Mouse (Mus musculus): ENCODE measurements around the gene Mall. TPM values are rescaled to one million over a fixed set of nuclear protein-coding genes. Genes with fewer than 3 reads are reported as not detected.
A peak's percentile ranks its signal among the peaks of the same experiment; 100 is the strongest.

Mall gene
- total and polyA plus RNA-seq, 2 experiments from 2014 or later, result 0.39 to 0.93 TPM

GRCm38 (mm10) chr2:127760429-127761000 is 30.8 kb upstream of the Mall start:
- Histone ChIP-seq H3K4me1 (ENCODE audit: insufficient read depth, low read length) (no peaks in the 10 kb centered on the region), H3K4me3 (ENCODE audit: low read depth, low read length) (no peak overlapping the region), H3K36me3 (ENCODE audit: insufficient read depth, low read length) (0 out of 2 replicates have a peak, but pooled peaks cover 8% of the 10 kb centered on the region), H3K27ac (ENCODE audit: low read depth, low read length) (no peak overlapping the region), H3K9me3 (ENCODE audit: low read length) (no peaks in the 10 kb centered on the region), H3K9ac (replicated peaks; ENCODE audit: low read length, poor library complexity, severe bottlenecking) (no peak overlapping the region), H3K4me2 (ENCODE audit: low read depth, low read length, poor library complexity, severe bottlenecking) (no peak overlapping the region), H3K27me3 (ENCODE audit: insufficient read depth, low read length) (no peaks in the 10 kb centered on the region)
- no peak for TF ChIP-seq CTCF (IDR thresholded peaks at IDR 0.05)
- DNase-seq (ENCODE audit: low spot score) (no peak), ATAC-seq (ENCODE audit: low FRiP score) (no peak)
- 79% methylated on average over 10 of the region's 10 CpGs for WGBS

- H3K36me3 ChIP-seq (ENCODE audit: insufficient read depth, low read length), result 0 out of 2 replicates have a peak, but pooled peaks cover 8% of the 10 kb centered on the region
- TF ChIP-seq CTCF (IDR thresholded peaks at IDR 0.05), result no peak
- H3K4me3 ChIP-seq (ENCODE audit: low read depth, low read length), result no peak overlapping the region
- no peaks in the 10 kb centered on the region for H3K4me1 ChIP-seq (ENCODE audit: insufficient read depth, low read length)
- H3K9ac ChIP-seq (replicated peaks; ENCODE audit: low read length, poor library complexity, severe bottlenecking), result no peak overlapping the region
- DNase-seq (ENCODE audit: low spot score) (no peak), ATAC-seq (ENCODE audit: low FRiP score) (no peak)
- H3K27ac ChIP-seq (ENCODE audit: low read depth, low read length), result no peak overlapping the region
- no peaks in the 10 kb centered on the region for H3K9me3 ChIP-seq (ENCODE audit: low read length)
- WGBS, result 91% methylated on average over 6 of the region's 6 CpGs
- H3K4me2 ChIP-seq (ENCODE audit: low read depth, low read length, poor library complexity, severe bottlenecking), result no peak overlapping the region
- no peaks in the 10 kb centered on the region for H3K27me3 ChIP-seq (ENCODE audit: insufficient read depth, low read length)
Measured at GRCm38 (mm10) chr2:127760014-127760413, 30.3 kb upstream of the Mall start.

GRCm38 (mm10) chr2:127759157-127759880 is 29.6 kb upstream of the Mall start:
- no peak overlapping the region for H3K4me2 ChIP-seq (ENCODE audit: low read depth, low read length, poor library complexity, severe bottlenecking)
- no peak overlapping the region for H3K27ac ChIP-seq (ENCODE audit: low read depth, low read length)
- H3K4me1 ChIP-seq (ENCODE audit: insufficient read depth, low read length), result no peaks in the 10 kb centered on the region
- DNase-seq (ENCODE audit: low spot score), result no peak
- WGBS, result 89% methylated on average over 5 of the region's 5 CpGs
- 0 out of 2 replicates have a peak, but pooled peaks cover 8% of the 10 kb centered on the region for H3K36me3 ChIP-seq (ENCODE audit: insufficient read depth, low read length)
- no peaks in the 10 kb centered on the region for H3K27me3 ChIP-seq (ENCODE audit: insufficient read depth, low read length)
- H3K4me3 ChIP-seq (ENCODE audit: low read depth, low read length), result no peak overlapping the region
- ATAC-seq (ENCODE audit: low FRiP score), result no peak
- no peaks in the 10 kb centered on the region for H3K9me3 ChIP-seq (ENCODE audit: low read length)
- H3K9ac ChIP-seq (replicated peaks; ENCODE audit: low read length, poor library complexity, severe bottlenecking), result no peak overlapping the region
- no peak for TF ChIP-seq CTCF (IDR thresholded peaks at IDR 0.05)

GRCm38 (mm10) chr2:127757171-127757570 is 27.4 kb upstream of the Mall start:
- ATAC-seq (ENCODE audit: low FRiP score) (no peak; the same call in 1 of the 2 replicates), DNase-seq (ENCODE audit: low spot score) (peak; percentile 66)
- no peak overlapping the region for H3K9ac ChIP-seq (replicated peaks; ENCODE audit: low read length, poor library complexity, severe bottlenecking)
- no peaks in the 10 kb centered on the region for H3K4me1 ChIP-seq (ENCODE audit: insufficient read depth, low read length)
- H3K4me3 ChIP-seq (ENCODE audit: low read depth, low read length), result no peak overlapping the region
- no peaks in the 10 kb centered on the region for H3K9me3 ChIP-seq (ENCODE audit: low read length)
- 0 out of 2 replicates have a peak, but pooled peaks cover 8% of the 10 kb centered on the region for H3K36me3 ChIP-seq (ENCODE audit: insufficient read depth, low read length)
- H3K4me2 ChIP-seq (ENCODE audit: low read depth, low read length, poor library complexity, severe bottlenecking), result no peak overlapping the region
- no peaks in the 10 kb centered on the region for H3K27me3 ChIP-seq (ENCODE audit: insufficient read depth, low read length)
- TF ChIP-seq CTCF (IDR thresholded peaks at IDR 0.05), result no peak
- no peak overlapping the region for H3K27ac ChIP-seq (ENCODE audit: low read depth, low read length)
- 44% methylated on average over 8 of the region's 8 CpGs for whole genome bisulfite sequencing

GRCm38 (mm10) chr2:127754113-127754512 is 24.4 kb upstream of the Mall start:
- DNase-seq (ENCODE audit: low spot score), result no peak
- Histone ChIP-seq H3K4me2 (ENCODE audit: low read depth, low read length, poor library complexity, severe bottlenecking) (no peak overlapping the region), H3K27me3 (ENCODE audit: insufficient read depth, low read length) (no peaks in the 10 kb centered on the region), H3K4me3 (ENCODE audit: low read depth, low read length) (no peak overlapping the region), H3K9me3 (ENCODE audit: low read length) (no peaks in the 10 kb centered on the region), H3K4me1 (ENCODE audit: insufficient read depth, low read length) (no peaks in the 10 kb centered on the region), H3K9ac (replicated peaks; ENCODE audit: low read length, poor library complexity, severe bottlenecking) (no peak overlapping the region), H3K27ac (ENCODE audit: low read depth, low read length) (no peak overlapping the region), H3K36me3 (ENCODE audit: insufficient read depth, low read length) (no peaks in the 10 kb centered on the region)
- 93% methylated on average over 4 of the region's 4 CpGs for WGBS
- no peak for ATAC-seq (ENCODE audit: low FRiP score)
- no peak for TF ChIP-seq CTCF (IDR thresholded peaks at IDR 0.05)

Data from midbrain, postnatal 0 days (tissue).